Mouse (Mus musculus) thymus, adult 2 months (tissue): ENCODE data around the gene Gid4.

Experiments
- CTCF ChIP-seq: fragments of 200-500 bp; IDR thresholded peaks from 2 replicates; pipeline ENCODE4 v1.5.1; 2012; ENCODE audit warnings: mild to moderate bottlenecking, control low read depth, low read length, moderate library complexity, borderline replicate concordance; ENCODE audit not compliant: control insufficient read depth, poor library complexity, insufficient read depth; ENCODE audit errors: extremely low read depth
- POLR2A ChIP-seq: fragments of 200-500 bp; IDR thresholded peaks from 2 replicates; pipeline ENCODE4 v1.6.1; 2012; ENCODE audit warnings: mild to moderate bottlenecking, low read length, control low read depth, moderate library complexity; ENCODE audit not compliant: control insufficient read depth, poor library complexity, insufficient read depth; ENCODE audit errors: extremely low read depth

GRCm38 (mm10) chr11:60492726-60493125, 75.8 kb downstream of the Gid4 start:
- TF ChIP-seq POLR2A (no peak), CTCF (no peak)
